Mouse (Mus musculus): ENCODE results near the gene Phyhd1.

GRCm38 (mm10) chr2:30268371-30268770 is 2.4 kb downstream of the Phyhd1 start:
- TF ChIP-seq POLR2A (IDR thresholded peaks at IDR 0.05; ENCODE audit: borderline replicate concordance, extremely low read depth, insufficient read depth, insufficient read length, poor library complexity, severe bottlenecking): no peak
- no peak for TF ChIP-seq CTCF (IDR thresholded peaks at IDR 0.05; ENCODE audit: borderline replicate concordance, extremely low read depth, insufficient read depth, insufficient read length)

Measured in brain, embryonic 14.5 days (tissue).